ENCODE assay signal across 27 mouse cellular contexts in the genomic region with DNA sequence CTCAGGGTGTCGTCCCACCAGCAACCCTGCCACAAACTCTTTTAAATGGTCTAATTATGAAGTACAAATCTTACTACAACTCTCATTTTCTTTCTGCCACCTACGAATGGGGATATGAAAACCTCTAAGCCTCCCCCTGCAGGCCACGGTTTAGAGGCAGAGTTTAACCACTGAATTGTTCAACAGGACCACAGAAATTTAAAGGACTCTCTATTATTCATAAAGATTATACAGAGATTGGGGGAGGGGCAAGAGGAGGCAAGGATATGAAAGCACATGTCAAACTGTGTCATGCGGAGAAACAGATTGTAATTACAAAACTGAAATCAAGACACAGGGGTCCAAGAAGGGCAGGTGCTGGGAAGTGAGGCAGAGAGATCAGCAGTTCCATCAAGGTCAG.
"Had no signal": no experiment of that assay in that cellular context is flagged by ENCODE, and none has a peak within 500 bp of the region (broad histone marks: within the 10 kb centered on the region; RNA-seq: fewer than 3 reads in every experiment).

No protein-coding gene starts in this region.

- H3K4me1 ChIP-seq: heart, embryonic 10.5 days; limb, embryonic 10.5 days; limb, embryonic 12.5 days had no signal

- H3K4me2 ChIP-seq: heart, embryonic 12.5 days; hindbrain, embryonic 13.5 days; hindbrain, embryonic 15.5 days; intestine, embryonic 15.5 days; kidney, embryonic 15.5 days; limb, embryonic 12.5 days; liver, embryonic 11.5 days; liver, embryonic 13.5 days; liver, embryonic 15.5 days had no signal

- H3K27ac ChIP-seq: gastrocnemius, adult 2 months; heart, embryonic 10.5 days; hindbrain, embryonic 13.5 days; hindbrain, embryonic 15.5 days; hindbrain, postnatal 0 days; intestine, embryonic 15.5 days; kidney, embryonic 15.5 days; kidney, postnatal 0 days; layer of hippocampus, adult 2 months; left cerebral cortex, adult 2 months; limb, embryonic 10.5 days; limb, embryonic 12.5 days; liver, embryonic 13.5 days; liver, embryonic 15.5 days had no signal

- H3K9me3 ChIP-seq: heart, embryonic 10.5 days; heart, embryonic 12.5 days; hindbrain, embryonic 13.5 days; hindbrain, embryonic 15.5 days; intestine, embryonic 15.5 days; kidney, embryonic 15.5 days; limb, embryonic 10.5 days; limb, embryonic 12.5 days; liver, embryonic 13.5 days; liver, embryonic 15.5 days had no signal

- H3K4me3 ChIP-seq: gastrocnemius, adult 2 months; heart, embryonic 10.5 days; heart, embryonic 12.5 days; hindbrain, embryonic 13.5 days; hindbrain, embryonic 15.5 days; intestine, embryonic 15.5 days; kidney, embryonic 15.5 days; layer of hippocampus, adult 2 months; left cerebral cortex, adult 2 months; limb, embryonic 10.5 days; limb, embryonic 12.5 days; liver, embryonic 13.5 days; liver, embryonic 15.5 days had no signal

- H3K27me3 ChIP-seq: heart, embryonic 12.5 days; hindbrain, embryonic 13.5 days; hindbrain, embryonic 15.5 days; intestine, embryonic 15.5 days; kidney, embryonic 15.5 days; limb, embryonic 12.5 days; liver, embryonic 13.5 days; liver, embryonic 15.5 days had no signal

- H3K36me3 ChIP-seq: heart, embryonic 10.5 days; heart, embryonic 12.5 days; hindbrain, embryonic 13.5 days; hindbrain, embryonic 15.5 days; intestine, embryonic 15.5 days; kidney, embryonic 15.5 days; limb, embryonic 10.5 days; limb, embryonic 12.5 days; liver, embryonic 13.5 days; liver, embryonic 15.5 days had no signal

- H3K9ac ChIP-seq: heart, embryonic 12.5 days; hindbrain, embryonic 13.5 days; hindbrain, embryonic 15.5 days; intestine, embryonic 15.5 days; kidney, embryonic 15.5 days; limb, embryonic 12.5 days; liver, embryonic 13.5 days; liver, embryonic 15.5 days had no signal

- DNase-seq: gastrocnemius, adult 2 months; gastrocnemius, postnatal 10 days; gastrocnemius, postnatal 25 days; heart, adult 18-20 months; heart, postnatal 10 days; kidney, adult 11 months; kidney, adult 2 months; kidney, adult 9 months; kidney, postnatal 14 days; kidney, postnatal 4 days; liver; liver, embryonic 13.5 days had no signal

- ATAC-seq: hindbrain, postnatal 0 days; inflammation-experienced regulatory T-cells, adult 6 months; intestine, embryonic 15.5 days had no signal
